Mouse (Mus musculus): ENCODE results near the gene Hoxa7. TPM values are rescaled to one million over a fixed set of nuclear protein-coding genes. Genes with fewer than 3 reads are reported as not detected.

The Hoxa7 gene
- total and polyA plus RNA-seq, 3 experiments, result 0.17 TPM; not detected in 2

GRCm38 (mm10) chr6:52206882-52207683 lies 14.6 kb downstream of the Hoxa7 start:
- Histone ChIP-seq H3K9ac (ENCODE audit: control insufficient read depth, low read depth, low read length, poor library complexity, severe bottlenecking) (no peak overlapping the region), H3K4me3 (ENCODE audit: control insufficient read depth in 1 of 2, insufficient read depth in 1 of 2, low read depth in 2 of 2, low read length in 2 of 2) (no peak overlapping the region), H3K79me2 (ENCODE audit: control insufficient read depth, insufficient read depth, low read length, poor library complexity) (no peaks in the 10 kb centered on the region), H3K9me3 (replicated peaks; ENCODE audit: insufficient read depth, low read length) (no peaks in the 10 kb centered on the region), H3K27ac (ENCODE audit: control insufficient read depth, low read depth, low read length) (no peak overlapping the region), H3K36me3 (ENCODE audit: control insufficient read depth in 1 of 2, insufficient read depth in 2 of 2, low read length in 2 of 2) (no peaks in the 10 kb centered on the region), H3K27me3 (ENCODE audit: control insufficient read depth in 1 of 2, insufficient read depth in 2 of 2, low read length in 2 of 2) (no peaks in the 10 kb centered on the region), H3K4me1 (ENCODE audit: control insufficient read depth in 1 of 2, insufficient read depth in 2 of 2, low read length in 2 of 2) (no peaks in the 10 kb centered on the region)
- no peak for TF ChIP-seq TBP (IDR thresholded peaks at IDR 0.05; ENCODE audit: low read depth, low read length)
- TF ChIP-seq UBTF (IDR thresholded peaks at IDR 0.05; ENCODE audit: borderline replicate concordance, insufficient read depth, low read depth, low read length), result no peak
- no peak for TF ChIP-seq ZMIZ1 (IDR thresholded peaks at IDR 0.05; ENCODE audit: low read depth, low read length)
- TF ChIP-seq USF2 (IDR thresholded peaks at IDR 0.05; ENCODE audit: borderline replicate concordance in 1 of 2, insufficient read depth in 1 of 2, low read depth in 1 of 2, low read length in 2 of 2), result no peak
- TF ChIP-seq MYC (IDR thresholded peaks at IDR 0.05; ENCODE audit: low read depth, low read length), result no peak
- DNase-seq (ENCODE audit: low read depth, low spot score), result no peak

- no peak for TF ChIP-seq TAL1 (IDR thresholded peaks at IDR 0.05; ENCODE audit: low read length)
- Histone ChIP-seq H3K4me3 (ENCODE audit: control insufficient read depth in 1 of 2, insufficient read depth in 1 of 2, low read depth in 2 of 2, low read length in 2 of 2) (no peak overlapping the region), H3K79me2 (ENCODE audit: control insufficient read depth, insufficient read depth, low read length, poor library complexity) (no peaks in the 10 kb centered on the region), H3K27ac (ENCODE audit: control insufficient read depth, low read depth, low read length) (no peak overlapping the region), H3K9ac (ENCODE audit: control insufficient read depth, low read depth, low read length, poor library complexity, severe bottlenecking) (no peak overlapping the region), H3K4me1 (ENCODE audit: control insufficient read depth in 1 of 2, insufficient read depth in 2 of 2, low read length in 2 of 2) (no peaks in the 10 kb centered on the region), H3K36me3 (ENCODE audit: control insufficient read depth in 1 of 2, insufficient read depth in 2 of 2, low read length in 2 of 2) (no peaks in the 10 kb centered on the region), H3K9me3 (replicated peaks; ENCODE audit: insufficient read depth, low read length) (no peaks in the 10 kb centered on the region), H3K27me3 (ENCODE audit: control insufficient read depth in 1 of 2, insufficient read depth in 2 of 2, low read length in 2 of 2) (no peaks in the 10 kb centered on the region)
- no peak for DNase-seq (ENCODE audit: low read depth, low spot score)
Measured at GRCm38 (mm10) chr6:52205638-52206621, 15.7 kb downstream of the Hoxa7 start.

- TF ChIP-seq GABPA (IDR thresholded peaks at IDR 0.05; ENCODE audit: low read depth, low read length), result no peak
- TF ChIP-seq E2F4 (IDR thresholded peaks at IDR 0.05; ENCODE audit: borderline replicate concordance, low read depth, low read length), result no peak
- no peak for TF ChIP-seq SMC3 (IDR thresholded peaks at IDR 0.05; ENCODE audit: low read depth, low read length)
- TF ChIP-seq MXI1 (IDR thresholded peaks at IDR 0.05; ENCODE audit: low read depth, low read length), result no peak
- no peak for TF ChIP-seq BHLHE40 (IDR thresholded peaks at IDR 0.05; ENCODE audit: borderline replicate concordance, low read depth, low read length)
- TF ChIP-seq GATA1 (IDR thresholded peaks at IDR 0.05; ENCODE audit: low read depth, low read length), result no peak
- no peak for TF ChIP-seq EP300 (IDR thresholded peaks at IDR 0.05; ENCODE audit: low read depth in 1 of 2, low read length in 2 of 2)
- TF ChIP-seq USF1 (IDR thresholded peaks at IDR 0.05; ENCODE audit: low read depth, low read length), result no peak
- no peak for TF ChIP-seq RCOR1 (IDR thresholded peaks at IDR 0.05; ENCODE audit: low read depth, low read length)
- TF ChIP-seq ZMIZ1 (IDR thresholded peaks at IDR 0.05; ENCODE audit: low read depth, low read length), result no peak
- TF ChIP-seq UBTF (IDR thresholded peaks at IDR 0.05; ENCODE audit: borderline replicate concordance, insufficient read depth, low read depth, low read length), result no peak
- TF ChIP-seq POLR2AphosphoS2 (IDR thresholded peaks at IDR 0.05; ENCODE audit: low read length), result no peak
- Histone ChIP-seq H3K79me2 (ENCODE audit: control insufficient read depth, insufficient read depth, low read length, poor library complexity) (no peaks in the 10 kb centered on the region), H3K4me1 (ENCODE audit: control insufficient read depth in 1 of 2, insufficient read depth in 2 of 2, low read length in 2 of 2) (no peaks in the 10 kb centered on the region), H3K27me3 (ENCODE audit: control insufficient read depth in 1 of 2, insufficient read depth in 2 of 2, low read length in 2 of 2) (no peaks in the 10 kb centered on the region), H3K9me3 (replicated peaks; ENCODE audit: insufficient read depth, low read length) (no peaks in the 10 kb centered on the region), H3K36me3 (ENCODE audit: control insufficient read depth in 1 of 2, insufficient read depth in 2 of 2, low read length in 2 of 2) (no peaks in the 10 kb centered on the region), H3K4me3 (ENCODE audit: control insufficient read depth in 1 of 2, insufficient read depth in 1 of 2, low read depth in 2 of 2, low read length in 2 of 2) (no peak overlapping the region), H3K9ac (ENCODE audit: control insufficient read depth, low read depth, low read length, poor library complexity, severe bottlenecking) (no peak overlapping the region), H3K27ac (ENCODE audit: control insufficient read depth, low read depth, low read length) (no peak overlapping the region)
- no peak for DNase-seq (ENCODE audit: low read depth, low spot score)
Measured at GRCm38 (mm10) chr6:52205221-52205620, 16.4 kb downstream of the Hoxa7 start.
